Mouse (Mus musculus): ENCODE measurements around the gene Ugt1a6b.
A peak's percentile ranks its signal among the peaks of the same experiment; 100 is the strongest.

The Ugt1a6b gene

DNA sequence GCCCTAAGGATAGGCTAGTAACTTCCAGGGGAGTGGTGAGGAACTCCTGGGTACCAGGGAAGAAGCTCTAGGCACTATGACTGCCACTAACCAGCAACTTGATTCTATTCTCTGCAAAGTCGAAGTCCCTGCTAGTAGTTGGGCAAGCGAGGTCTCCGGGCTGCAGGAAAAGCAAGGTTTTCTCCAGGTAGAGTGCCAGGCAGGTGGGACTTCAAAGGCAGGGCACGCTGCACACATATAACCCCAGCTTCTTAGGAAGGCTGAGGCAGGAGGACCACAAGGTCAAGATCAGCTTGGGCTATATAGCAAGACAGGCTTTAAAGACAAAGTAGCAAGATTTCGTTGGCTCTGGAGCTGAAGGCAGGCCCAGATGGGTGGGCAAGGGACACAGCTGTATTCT lies 160.7 kb downstream of the Ugt1a6b start:
- peak in 1 of 2 experiments; percentile 15 for DNase-seq

DNA sequence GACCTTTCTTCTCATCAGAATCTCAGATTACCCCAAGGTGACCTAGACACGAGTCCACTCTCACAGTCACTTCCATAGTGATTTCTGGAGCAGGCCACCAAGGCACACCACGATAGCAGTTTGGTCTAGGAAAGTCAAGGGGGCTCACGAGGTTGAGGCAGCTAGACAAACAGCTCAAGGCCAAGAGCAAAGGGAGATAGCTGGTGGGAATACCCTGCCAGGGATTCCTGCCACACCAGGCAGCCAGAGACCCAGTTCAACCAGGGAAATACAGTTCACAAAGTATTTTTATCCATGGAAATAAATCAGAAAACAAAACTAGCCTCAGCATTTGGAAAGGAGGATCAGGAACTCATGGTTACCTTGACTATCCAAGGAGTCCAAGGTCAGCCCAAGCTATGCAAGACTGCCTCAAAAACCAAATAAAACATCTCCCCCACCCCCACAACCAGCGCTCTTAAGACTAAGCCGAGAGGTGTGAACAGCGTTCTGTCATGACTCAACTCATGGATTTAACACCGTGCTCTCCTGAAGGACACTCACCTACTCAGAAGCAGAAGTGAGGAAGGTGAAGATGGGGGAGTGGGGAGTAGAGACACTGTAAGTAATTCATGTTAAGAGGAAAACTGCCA lies 161.3 kb downstream of the Ugt1a6b start:
- DNase-seq = no peak

DNA sequence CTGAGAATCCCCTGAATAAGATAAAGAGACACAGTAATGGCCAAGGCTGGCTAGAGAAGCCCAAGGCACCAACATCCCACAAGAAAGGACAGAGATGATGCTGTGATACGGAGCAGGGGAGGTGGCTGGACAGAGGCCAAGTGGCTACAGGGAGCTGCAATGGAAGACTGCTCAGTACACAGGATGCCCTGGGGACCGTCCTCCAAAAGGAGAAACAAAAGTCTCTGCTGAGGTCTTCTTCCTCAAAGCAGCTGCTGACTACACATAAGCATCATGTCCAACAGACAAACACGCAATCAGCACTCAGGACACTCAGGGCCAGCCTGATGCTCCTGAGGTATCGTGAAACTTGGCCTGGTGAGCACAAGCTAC lies 161.8 kb downstream of the Ugt1a6b start:
- peak in 1 of 2 experiments; percentile 12 for DNase-seq

DNA sequence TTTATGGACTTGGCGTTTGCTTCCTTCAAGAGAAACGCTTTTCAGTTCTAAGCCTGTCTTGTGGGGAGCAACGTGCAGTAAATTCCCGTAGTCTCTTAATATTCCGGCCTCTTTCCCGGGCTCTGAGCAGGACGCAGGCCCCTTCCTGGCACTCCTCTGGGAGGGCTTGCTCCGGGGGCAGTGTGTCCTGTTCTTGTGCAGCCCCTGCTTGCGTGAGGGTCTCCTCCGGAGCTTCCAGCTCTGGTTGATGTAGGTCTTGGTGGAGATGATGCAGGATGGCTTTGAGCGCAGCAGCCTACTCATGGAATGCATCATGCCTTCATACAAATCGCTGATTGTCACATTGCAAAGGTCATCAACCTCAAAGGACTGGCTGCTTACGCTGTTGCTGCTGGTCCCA lies 163.1 kb downstream of the Ugt1a6b start:
- peak in 1 of 2 experiments; percentile 17 for DNase-seq

DNA sequence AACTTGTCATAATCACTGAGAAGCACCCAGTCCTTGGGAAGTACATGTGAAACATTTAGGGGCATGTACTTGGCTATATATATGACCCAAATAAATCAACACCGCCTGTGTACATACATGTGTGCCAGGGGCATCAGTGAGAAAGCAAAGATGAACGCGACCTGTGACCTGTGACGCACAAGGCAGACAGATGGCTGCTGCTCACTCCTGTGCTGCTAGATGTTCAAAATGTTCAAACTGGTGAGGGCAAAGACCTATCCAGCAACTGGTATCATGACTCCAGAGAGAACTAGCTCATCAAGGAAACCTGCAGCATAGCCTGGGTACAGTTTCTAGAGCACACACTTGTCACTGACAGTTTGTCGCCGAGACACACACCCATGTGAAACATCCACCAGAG lies 164.4 kb downstream of the Ugt1a6b start:
- no peak for DNase-seq

DNA sequence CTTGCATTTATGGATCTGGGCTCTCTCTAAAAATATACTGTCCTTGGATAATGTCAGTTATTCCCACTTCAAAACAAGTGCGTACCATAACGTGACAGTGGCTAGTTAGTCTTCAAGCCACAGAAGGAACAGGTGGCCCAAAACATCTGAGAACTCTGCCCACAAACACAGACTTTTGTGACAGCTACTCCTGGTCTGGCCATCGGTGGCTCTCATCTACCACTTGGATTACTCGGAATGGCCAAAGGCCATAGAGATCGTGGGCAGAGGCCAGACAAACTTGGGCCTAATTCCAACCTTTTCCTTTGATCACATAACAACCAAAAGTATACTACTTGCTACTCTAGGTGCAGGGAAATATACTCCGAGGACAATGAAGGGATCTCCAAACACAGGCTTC lies 165.0 kb downstream of the Ugt1a6b start:
- DNase-seq = no peak

Data from spleen, adult 18-20 months (tissue).